Mouse (Mus musculus): ENCODE data around the gene Chchd2. TPM values are rescaled to one million over a fixed set of nuclear protein-coding genes. Genes with fewer than 3 reads are reported as not detected.

The Chchd2 gene
- polyA plus RNA-seq (2012) = 790 and 931 TPM in 2 replicates

- TF ChIP-seq GATA1 (IDR thresholded peaks at IDR 0.05; ENCODE audit: low read length) = no peak
These were observed at the start of gene Chchd2 for GRCm38 (mm10) chr5:129886911-129887636. Chchd2 (minus strand) TSS chr5:129887470.

- no peak for TF ChIP-seq GATA1 (IDR thresholded peaks at IDR 0.05; ENCODE audit: low read length)
These were observed 49.7 kb upstream of the Chchd2 start for GRCm38 (mm10) chr5:129936941-129937340.

GRCm38 (mm10) chr5:129929924-129930855, 42.9 kb upstream of the Chchd2 start:
- no peak for TF ChIP-seq GATA1 (IDR thresholded peaks at IDR 0.05; ENCODE audit: low read length)

GRCm38 (mm10) chr5:129925933-129926332, 38.7 kb upstream of the Chchd2 start:
- TF ChIP-seq GATA1 (IDR thresholded peaks at IDR 0.05; ENCODE audit: low read length) = no peak

- no peak for TF ChIP-seq GATA1 (IDR thresholded peaks at IDR 0.05; ENCODE audit: low read length)
These were observed 37.7 kb upstream of the Chchd2 start for GRCm38 (mm10) chr5:129924820-129925452.

- TF ChIP-seq GATA1 (IDR thresholded peaks at IDR 0.05; ENCODE audit: low read length) = no peak
These were observed 34.7 kb upstream of the Chchd2 start for GRCm38 (mm10) chr5:129921972-129922371.

GRCm38 (mm10) chr5:129919320-129919719, 32.0 kb upstream of the Chchd2 start:
- TF ChIP-seq GATA1 (IDR thresholded peaks at IDR 0.05; ENCODE audit: low read length) = no peak

GRCm38 (mm10) chr5:129918752-129919151, 31.5 kb upstream of the Chchd2 start:
- no peak for TF ChIP-seq GATA1 (IDR thresholded peaks at IDR 0.05; ENCODE audit: low read length)

GRCm38 (mm10) chr5:129918065-129918651, 30.9 kb upstream of the Chchd2 start:
- no peak for TF ChIP-seq GATA1 (IDR thresholded peaks at IDR 0.05; ENCODE audit: low read length)

GRCm38 (mm10) chr5:129914024-129914423, 26.8 kb upstream of the Chchd2 start:
- no peak for TF ChIP-seq GATA1 (IDR thresholded peaks at IDR 0.05; ENCODE audit: low read length)

- no peak for TF ChIP-seq GATA1 (IDR thresholded peaks at IDR 0.05; ENCODE audit: low read length)
These were observed 22.3 kb upstream of the Chchd2 start for GRCm38 (mm10) chr5:129909591-129909990.

- TF ChIP-seq GATA1 (IDR thresholded peaks at IDR 0.05; ENCODE audit: low read length) = no peak
These were observed 21.9 kb upstream of the Chchd2 start for GRCm38 (mm10) chr5:129909147-129909546.

- TF ChIP-seq GATA1 (IDR thresholded peaks at IDR 0.05; ENCODE audit: low read length) = no peak
These were observed 21.1 kb upstream of the Chchd2 start, which contains the start of gene Nupr1l for GRCm38 (mm10) chr5:129908242-129908965. Nupr1l (plus strand) TSS chr5:129908540.

- TF ChIP-seq GATA1 (IDR thresholded peaks at IDR 0.05; ENCODE audit: low read length) = no peak
These were observed 20.5 kb upstream of the Chchd2 start for GRCm38 (mm10) chr5:129907775-129908174.

- no peak for TF ChIP-seq GATA1 (IDR thresholded peaks at IDR 0.05; ENCODE audit: low read length)
These were observed 11.2 kb upstream of the Chchd2 start, which contains the start of gene Phkg1 for GRCm38 (mm10) chr5:129898449-129898848. Phkg1 (minus strand) TSS chr5:129898549.
